Comparison of ENCODE assay signal across 9 mouse cellular contexts in genomic region chr12:112450883-112451282, GRCm38 (mm10). TPM values are rescaled to one million over a fixed set of nuclear protein-coding genes. Genes with fewer than 3 reads are reported as not detected.
DNase-seq lines count a peak whose midpoint lies in the region; ATAC-seq and TF ChIP-seq lines count a peak whose summit lies in the region.
"Had no signal": no experiment of that assay in that cellular context is flagged by ENCODE, and none has a peak within 500 bp of the region (broad histone marks: within the 10 kb centered on the region; RNA-seq: fewer than 3 reads in every experiment).

No protein-coding gene starts in this region.

- no peaks in the 10 kb centered on the region for H3K4me1 ChIP-seq in intestine, postnatal 0 days (replicated peaks; ENCODE audit: control insufficient read depth, insufficient read depth, low read length)
- H3K4me1 ChIP-seq in intestine, embryonic 15.5 days (replicated peaks) = 0 out of 2 replicates have a peak, but pooled peaks cover 3% of the 10 kb centered on the region
- no peaks in the 10 kb centered on the region for H3K4me1 ChIP-seq in bone marrow, adult 2 months (ENCODE audit: control insufficient read depth, insufficient read depth, low read length)
- no peaks in the 10 kb centered on the region for H3K4me1 ChIP-seq in hindbrain, embryonic 11.5 days (replicated peaks; ENCODE audit: control insufficient read depth, insufficient read depth, low read length)
- H3K4me1 ChIP-seq in thymus, adult 2 months (replicated peaks; ENCODE audit: control insufficient read depth, insufficient read depth, low read length) = peaks cover 36% of the 10 kb centered on the region

- H3K4me2 ChIP-seq in intestine, postnatal 0 days (replicated peaks; ENCODE audit: low read depth) = no peak overlapping the region
- H3K4me2 ChIP-seq in intestine, embryonic 15.5 days (replicated peaks) = no peak overlapping the region
- H3K4me2 ChIP-seq in hindbrain, embryonic 11.5 days (replicated peaks; ENCODE audit: low read depth, low read length) = no peak overlapping the region
- H3K4me2 ChIP-seq: limb, embryonic 12.5 days had no signal

- H3K27me3 ChIP-seq in intestine, postnatal 0 days (replicated peaks; ENCODE audit: control insufficient read depth, insufficient read depth, low read length) = no peaks in the 10 kb centered on the region
- no peaks in the 10 kb centered on the region for H3K27me3 ChIP-seq in intestine, embryonic 15.5 days (replicated peaks)
- H3K27me3 ChIP-seq in hindbrain, embryonic 11.5 days (ENCODE audit: control insufficient read depth, insufficient read depth, low read length) = no peaks in the 10 kb centered on the region
- no peaks in the 10 kb centered on the region for H3K27me3 ChIP-seq in thymus, adult 2 months (ENCODE audit: control insufficient read depth, insufficient read depth, low read length)

- WGBS in intestine, postnatal 0 days = 31% methylated on average over 6 of the region's 6 CpGs
- WGBS in intestine, embryonic 15.5 days = 30% methylated on average over 6 of the region's 6 CpGs
- WGBS in bone marrow, adult 2 months = 50% methylated on average over 6 of the region's 6 CpGs
- 27% methylated on average over 6 of the region's 6 CpGs for WGBS in hindbrain, embryonic 11.5 days
- WGBS in thymus, adult 2 months = 54% methylated on average over 6 of the region's 6 CpGs

- no peaks in the 10 kb centered on the region for H3K9me3 ChIP-seq in intestine, postnatal 0 days (ENCODE audit: control insufficient read depth)
- H3K9me3 ChIP-seq in intestine, embryonic 15.5 days = no peaks in the 10 kb centered on the region
- no peaks in the 10 kb centered on the region for H3K9me3 ChIP-seq in hindbrain, embryonic 11.5 days (ENCODE audit: control insufficient read depth, low read length)

- H3K4me3 ChIP-seq in intestine, postnatal 0 days (ENCODE audit: low read depth, low read length) = no peak overlapping the region
- no peak overlapping the region for H3K4me3 ChIP-seq in intestine, embryonic 15.5 days (replicated peaks)
- no peak overlapping the region for H3K4me3 ChIP-seq in bone marrow, adult 2 months (replicated peaks; ENCODE audit: control insufficient read depth, low read depth, low read length)
- no peak overlapping the region for H3K4me3 ChIP-seq in hindbrain, embryonic 11.5 days (ENCODE audit: low read depth, low read length)
- no peak overlapping the region for H3K4me3 ChIP-seq in thymus, adult 2 months (ENCODE audit: control insufficient read depth, insufficient read depth, low read length)
- H3K4me3 ChIP-seq: limb, embryonic 12.5 days had no signal

- no peak overlapping the region for H3K9ac ChIP-seq in intestine, postnatal 0 days (ENCODE audit: low read depth, low read length)
- no peak overlapping the region for H3K9ac ChIP-seq in intestine, embryonic 15.5 days
- no peak overlapping the region for H3K9ac ChIP-seq in hindbrain, embryonic 11.5 days (ENCODE audit: low read depth, low read length)
- H3K9ac ChIP-seq: limb, embryonic 12.5 days had no signal

- TF ChIP-seq POLR2A in bone marrow, adult 2 months (IDR thresholded peaks at IDR 0.05; ENCODE audit: borderline replicate concordance, control insufficient read depth, low read depth, low read length) = no peak
- no peak for TF ChIP-seq POLR2A in thymus, adult 2 months (IDR thresholded peaks at IDR 0.05; ENCODE audit: control insufficient read depth, extremely low read depth, insufficient read depth, low read length, poor library complexity)

- no peak overlapping the region for H3K27ac ChIP-seq in intestine, postnatal 0 days (ENCODE audit: low read depth, low read length)
- H3K27ac ChIP-seq in intestine, embryonic 15.5 days = no peak overlapping the region
- H3K27ac ChIP-seq in bone marrow, adult 2 months (ENCODE audit: control insufficient read depth, insufficient read depth, low read depth, low read length, poor library complexity) = no peak overlapping the region
- no peak overlapping the region for H3K27ac ChIP-seq in hindbrain, embryonic 11.5 days (ENCODE audit: low read depth, low read length)
- H3K27ac ChIP-seq in thymus, adult 2 months (ENCODE audit: control insufficient read depth, insufficient read depth, low read length) = peak overlapping the region; percentile 99

- peak; percentile 77 for TF ChIP-seq CTCF in intestine, postnatal 0 days (IDR thresholded peaks at IDR 0.05; ENCODE audit: low read depth)
- peak; percentile 39; the same call in 1 of the 2 replicates for TF ChIP-seq CTCF in bone marrow, adult 2 months (IDR thresholded peaks at IDR 0.05; ENCODE audit: control insufficient read depth, insufficient read depth, low read length)
- peak; percentile 76; the same call in 1 of the 2 replicates for TF ChIP-seq CTCF in thymus, adult 2 months (IDR thresholded peaks at IDR 0.05; ENCODE audit: borderline replicate concordance, control insufficient read depth, extremely low read depth, insufficient read depth, low read length, poor library complexity)

- no peak for ATAC-seq in intestine, postnatal 0 days
- no peak for ATAC-seq in intestine, embryonic 15.5 days
- peak; percentile 63; the same call in 1 of the 2 replicates for ATAC-seq in hindbrain, embryonic 11.5 days (ENCODE audit: low FRiP score)

- DNase-seq in ES-CJ7 (ENCODE audit: low read depth, low spot score) = peak; percentile 93
- peak; percentile 80 for DNase-seq in hindbrain, embryonic 11.5 days (ENCODE audit: low spot score)
- DNase-seq in lung, postnatal 14 days = peak; percentile 61
- peak; percentile 76 for DNase-seq in thymus, adult 2 months
- no peak for DNase-seq in spleen, adult 12 weeks (ENCODE audit: low spot score)

- no peaks in the 10 kb centered on the region for H3K36me3 ChIP-seq in intestine, postnatal 0 days (ENCODE audit: control insufficient read depth, insufficient read depth)
- H3K36me3 ChIP-seq in intestine, embryonic 15.5 days = no peaks in the 10 kb centered on the region
- no peaks in the 10 kb centered on the region for H3K36me3 ChIP-seq in hindbrain, embryonic 11.5 days (ENCODE audit: control insufficient read depth, insufficient read depth, low read length)
- no peaks in the 10 kb centered on the region for H3K36me3 ChIP-seq in thymus, adult 2 months (ENCODE audit: control insufficient read depth, insufficient read depth, low read length)
- H3K36me3 ChIP-seq: limb, embryonic 12.5 days had no signal

RNA-seq across cellular contexts. Expression of gene A530016L24Rik, which starts 38.4 kb away (rescaled TPM):
- polyA plus RNA-seq in intestine, postnatal 0 days (2015; fragmentation: Nextera tagmentation; extraction: Ambion mirVana) = 0.07 and 0.22 TPM in 2 replicates
- polyA plus RNA-seq in intestine, embryonic 15.5 days (2015; fragmentation: Nextera tagmentation; extraction: Ambion mirVana) = 0.30 and 0.36 TPM in 2 replicates
- not detected in 2 replicates for polyA plus RNA-seq in bone marrow, adult 2 months (2011; ENCODE audit: insufficient read depth, insufficient read length, low replicate concordance, missing spikeins)
- not detected in 2 replicates for polyA plus RNA-seq in hindbrain, embryonic 11.5 days (2014; fragmentation: Nextera tagmentation; extraction: Ambion mirVana)
- 13.6 and 14.5 TPM in 2 replicates for polyA plus RNA-seq in thymus, adult 2 months (2012; rRNA removed)
- polyA plus RNA-seq: limb, embryonic 12.5 days had no signal

Comparison
In these comparisons a context has a peak if more than half of its experiments do, and no peak if none do; other contexts are left out.
1. RNA of gene A530016L24Rik, which starts 38.4 kb away (polyA plus RNA-seq): 13.6 to 14.5 TPM in thymus, adult 2 months; 0.30 to 0.36 TPM in intestine, embryonic 15.5 days, 0.07 to 0.22 TPM in intestine, postnatal 0 days, not detected in bone marrow, adult 2 months and not detected in hindbrain, embryonic 11.5 days; every median in the first group is over 10 times any median in the second.
2. Peak in every context shown above with its lines, with median percentiles within 50 percentile points of each other: CTCF ChIP-seq.